ENCODE assay signal across 22 mouse cellular contexts in the genomic region with DNA sequence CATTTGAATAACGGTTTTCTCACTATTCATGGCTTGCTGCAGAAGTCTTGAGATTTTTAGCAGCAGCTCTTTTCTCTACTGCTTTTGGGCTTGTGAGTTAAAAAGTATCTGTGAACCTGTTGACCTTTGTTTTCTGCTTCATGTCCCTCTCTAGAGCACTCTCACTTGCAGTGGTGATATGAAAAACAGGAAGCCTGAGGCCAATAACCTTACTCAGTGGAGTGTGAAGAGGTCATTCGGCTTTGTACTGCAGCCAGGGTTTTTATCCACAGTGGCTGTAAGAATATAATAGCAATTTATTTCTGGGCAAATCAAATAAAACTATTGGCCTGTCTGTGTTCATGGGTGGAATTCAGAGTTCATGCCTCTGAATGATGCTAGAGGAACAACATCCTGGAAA.
DNase-seq lines count a peak whose midpoint lies in the region; ATAC-seq lines count a peak whose summit lies in the region.
"Had no signal": no experiment of that assay in that cellular context is flagged by ENCODE, and none has a peak within 500 bp of the region (broad histone marks: within the 10 kb centered on the region; RNA-seq: fewer than 3 reads in every experiment).

No protein-coding gene starts in this region.

- H3K9ac ChIP-seq in kidney, embryonic 14.5 days (ENCODE audit: low read depth, low read length) = no peak overlapping the region
- H3K9ac ChIP-seq: forebrain, embryonic 12.5 days; hindbrain, embryonic 13.5 days; neural tube, embryonic 15.5 days had no signal

- ATAC-seq in kidney, embryonic 14.5 days (ENCODE audit: low FRiP score, low TSS enrichment) = no peak
- ATAC-seq: inflammation-experienced regulatory T-cells, adult 6 months; midbrain, embryonic 16.5 days had no signal

- WGBS in kidney, embryonic 14.5 days = 40% methylated on average over 2 of the region's 2 CpGs

- no peaks in the 10 kb centered on the region for H3K9me3 ChIP-seq in kidney, embryonic 14.5 days (ENCODE audit: control insufficient read depth, low read length)
- H3K9me3 ChIP-seq: forebrain, embryonic 12.5 days; hindbrain, embryonic 13.5 days; limb, embryonic 10.5 days; megakaryocyte, embryonic 14.5 days; neural tube, embryonic 15.5 days had no signal

- H3K27ac ChIP-seq in kidney, embryonic 14.5 days (ENCODE audit: low read depth, low read length) = no peak overlapping the region
- H3K27ac ChIP-seq: forebrain, embryonic 12.5 days; hindbrain, embryonic 13.5 days; limb, embryonic 10.5 days; neural tube, embryonic 15.5 days had no signal

- no peaks in the 10 kb centered on the region for H3K27me3 ChIP-seq in kidney, embryonic 14.5 days (ENCODE audit: control insufficient read depth, insufficient read depth, low read length)
- H3K27me3 ChIP-seq: forebrain, embryonic 12.5 days; hindbrain, embryonic 13.5 days; megakaryocyte, embryonic 14.5 days; neural tube, embryonic 15.5 days had no signal

- no peak overlapping the region for H3K4me2 ChIP-seq in kidney, embryonic 14.5 days (replicated peaks; ENCODE audit: low read depth, low read length)
- H3K4me2 ChIP-seq: forebrain, embryonic 12.5 days; heart, embryonic 11.5 days; hindbrain, embryonic 13.5 days; liver, embryonic 11.5 days; neural tube, embryonic 15.5 days had no signal

- peak; percentile 55 for DNase-seq in kidney, adult 11 months
- peak; percentile 53 for DNase-seq in kidney, adult 18-20 months
- peak; percentile 57 for DNase-seq in kidney, postnatal 10 days
- peak; percentile 70 for DNase-seq in retina, postnatal 1 day
- no peak for DNase-seq in gastrocnemius, postnatal 25 days
- no peak for DNase-seq in frontal cortex, postnatal 14 days (ENCODE audit: low spot score in 2 of 2)
- DNase-seq in left cerebral cortex, adult 11 months (ENCODE audit: low spot score) = no peak
- DNase-seq: cerebellum, adult 9-10 months; gastrocnemius, postnatal 36 days; heart, postnatal 10 days; lung, adult 2 months; right cerebral cortex, postnatal 4 days had no signal

- no peaks in the 10 kb centered on the region for H3K36me3 ChIP-seq in kidney, embryonic 14.5 days (ENCODE audit: control insufficient read depth, insufficient read depth, low read length)
- H3K36me3 ChIP-seq: forebrain, embryonic 12.5 days; hindbrain, embryonic 13.5 days; limb, embryonic 10.5 days; neural tube, embryonic 15.5 days had no signal

- H3K4me3 ChIP-seq in kidney, embryonic 14.5 days (ENCODE audit: low read length) = no peak overlapping the region
- H3K4me3 ChIP-seq: forebrain, embryonic 12.5 days; hindbrain, embryonic 13.5 days; limb, embryonic 10.5 days; megakaryocyte, embryonic 14.5 days; neural tube, embryonic 15.5 days had no signal

- H3K4me1 ChIP-seq in kidney, embryonic 14.5 days (ENCODE audit: control insufficient read depth, insufficient read depth, low read length) = no peaks in the 10 kb centered on the region; the same call in 1 of the 2 replicates
- H3K4me1 ChIP-seq: hindbrain, embryonic 13.5 days; limb, embryonic 10.5 days; megakaryocyte, embryonic 14.5 days; neural tube, embryonic 15.5 days had no signal

Comparison
In these comparisons a context has a peak if more than half of its experiments do, and no peak if none do; other contexts are left out.
1. DNase-seq: peak in kidney, adult 11 months (single experiment), kidney, adult 18-20 months (single experiment), kidney, postnatal 10 days (single experiment) and retina, postnatal 1 day (single experiment); none in gastrocnemius, postnatal 25 days (single experiment), frontal cortex, postnatal 14 days (0 of 2) and left cerebral cortex, adult 11 months (single experiment).